Mouse (Mus musculus): ENCODE measurements at regions not wholly inside any gene's neighbourhood (a gene's known extent, or its start where the extent isn't known, plus 50 kb on each side); places are given as distances from the start of the nearest gene placed in this dataset.

- no peak for TF ChIP-seq CTCF (IDR thresholded peaks at IDR 0.05; ENCODE audit: low read depth)
- no peak for TF ChIP-seq EP300 (IDR thresholded peaks at IDR 0.05; ENCODE audit: low read depth)
Observed at GRCm38 (mm10) chr17:3027376-3027775, 87.4 kb upstream of the Scaf8 start.
